Mouse (Mus musculus) thymus, adult 2 months (tissue): ENCODE data around the gene Gpr158.

Experiments used
- CTCF ChIP-seq: fragments of 200-500 bp; IDR thresholded peaks from 2 replicates; pipeline ENCODE4 v1.5.1; 2012; ENCODE audit warnings: mild to moderate bottlenecking, control low read depth, low read length, moderate library complexity, borderline replicate concordance; ENCODE audit not compliant: control insufficient read depth, poor library complexity, insufficient read depth; ENCODE audit errors: extremely low read depth
- POLR2A ChIP-seq: fragments of 200-500 bp; IDR thresholded peaks from 2 replicates; pipeline ENCODE4 v1.6.1; 2012; ENCODE audit warnings: mild to moderate bottlenecking, low read length, control low read depth, moderate library complexity; ENCODE audit not compliant: control insufficient read depth, poor library complexity, insufficient read depth; ENCODE audit errors: extremely low read depth

DNA sequence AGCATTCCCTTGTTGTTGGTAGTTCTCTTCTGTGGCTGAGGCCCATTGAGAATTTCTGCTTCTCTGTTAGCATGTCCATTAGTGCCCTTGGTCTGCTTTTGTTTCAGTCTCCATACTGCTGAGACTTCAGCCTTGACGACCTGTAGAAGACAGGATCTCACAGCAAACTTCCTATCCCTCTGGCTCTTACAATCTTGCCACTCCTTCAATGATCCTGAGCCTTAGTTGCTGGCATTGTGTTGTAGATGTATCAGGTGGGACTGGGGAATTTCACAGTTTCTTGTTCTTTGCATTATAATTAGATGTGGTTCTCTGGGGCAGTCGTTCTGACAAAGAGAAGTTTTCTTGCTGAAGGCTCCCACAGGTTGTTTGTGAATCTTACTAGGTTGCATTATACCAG is 25.4 kb downstream of the Gpr158 start:
- TF ChIP-seq POLR2A (no peak), CTCF (no peak)
